Mouse (Mus musculus) ES-E14 (cell line): ENCODE measurements at regions not wholly inside any gene's neighbourhood (a gene's known extent, or its start where the extent isn't known, plus 50 kb on each side); places are given as distances from the start of the nearest gene placed in this dataset.

Source experiments
- CHD2 ChIP-seq: IDR thresholded peaks from 2 replicates; pipeline ENCODE4 v1.6.1; 2014; ENCODE audit warnings: mild to moderate bottlenecking, low read depth, low read length, inconsistent platforms
- HCFC1 ChIP-seq: IDR thresholded peaks from 2 replicates; pipeline ENCODE4 v1.6.1; 2012; ENCODE audit warnings: low read length, inconsistent platforms, borderline replicate concordance; ENCODE audit not compliant: insufficient read depth
- MAFK ChIP-seq: IDR thresholded peaks from 2 replicates; pipeline ENCODE4 v1.6.1; 2014; ENCODE audit warnings: mild to moderate bottlenecking, low read depth, low read length, inconsistent platforms; ENCODE audit not compliant: insufficient read depth
- ZC3H11A ChIP-seq: IDR thresholded peaks from 2 replicates; pipeline ENCODE4 v1.6.1; 2012; ENCODE audit warnings: low read depth, mild to moderate bottlenecking, inconsistent platforms, low read length, borderline replicate concordance
- ZNF384 ChIP-seq: IDR thresholded peaks from 2 replicates; pipeline ENCODE4 v1.6.1; 2012; ENCODE audit warnings: low read depth, low read length, inconsistent platforms

DNA sequence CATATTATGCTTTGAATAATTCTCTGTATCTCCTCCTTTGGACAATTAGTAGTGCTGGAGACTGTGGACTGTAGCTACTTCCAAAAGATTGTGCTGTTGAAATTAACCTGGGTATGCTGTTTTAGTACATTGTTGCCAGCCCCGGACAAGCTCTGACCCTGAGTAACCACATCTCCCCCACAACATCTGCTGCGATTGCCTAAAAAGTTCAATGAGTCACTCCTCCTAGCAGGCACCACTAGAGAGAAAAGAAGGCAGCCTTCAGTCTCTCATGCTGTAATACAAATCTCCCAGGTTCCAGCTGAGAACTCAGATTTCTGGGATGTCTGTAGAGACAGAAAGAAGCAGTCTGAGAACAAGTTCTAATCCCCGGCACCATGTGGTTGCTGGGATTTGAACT is 150.2 kb upstream of the Zfhx3 start:
- TF ChIP-seq HCFC1, result no peak
- TF ChIP-seq MAFK, result no peak
- TF ChIP-seq ZNF384, result no peak
- no peak for TF ChIP-seq CHD2
- no peak for TF ChIP-seq ZC3H11A
